Mouse (Mus musculus): ENCODE data around the gene Pth1r.
"Not testable (repeated sequence)": the region's sequence is repeated elsewhere in the genome, so short reads cannot be mapped to it uniquely, and the experiment has no call there.

The Pth1r gene

GRCm38 (mm10) chr9:110689261-110689779 lies 57.6 kb downstream of the Pth1r start:
- in situ Hi-C loops (cut with MboI; ENCODE audit: unreplicated experiment in 2 of 2), result no loop called here

DNA sequence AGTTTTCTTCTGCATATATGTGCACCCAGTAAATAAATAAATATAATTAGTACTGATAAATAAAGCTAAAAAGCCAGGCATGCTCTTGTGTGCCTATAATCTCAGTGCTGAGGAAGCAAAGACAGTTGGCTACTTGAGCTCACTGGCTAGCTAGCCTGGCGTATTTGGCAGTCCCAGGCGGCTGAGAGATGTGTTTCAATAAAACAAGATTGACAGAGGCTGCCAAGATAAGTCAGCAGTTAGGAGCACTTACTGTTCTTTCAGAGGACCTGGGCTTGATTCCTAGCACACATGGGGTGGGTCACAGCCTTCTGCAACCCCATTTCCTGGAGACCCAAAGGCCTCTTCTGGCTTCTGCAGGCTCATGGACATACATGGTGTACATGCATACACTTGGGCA lies 59.1 kb downstream of the Pth1r start:
- in situ Hi-C loops (cut with MboI; ENCODE audit: unreplicated experiment in 2 of 2), result no loop called here

DNA sequence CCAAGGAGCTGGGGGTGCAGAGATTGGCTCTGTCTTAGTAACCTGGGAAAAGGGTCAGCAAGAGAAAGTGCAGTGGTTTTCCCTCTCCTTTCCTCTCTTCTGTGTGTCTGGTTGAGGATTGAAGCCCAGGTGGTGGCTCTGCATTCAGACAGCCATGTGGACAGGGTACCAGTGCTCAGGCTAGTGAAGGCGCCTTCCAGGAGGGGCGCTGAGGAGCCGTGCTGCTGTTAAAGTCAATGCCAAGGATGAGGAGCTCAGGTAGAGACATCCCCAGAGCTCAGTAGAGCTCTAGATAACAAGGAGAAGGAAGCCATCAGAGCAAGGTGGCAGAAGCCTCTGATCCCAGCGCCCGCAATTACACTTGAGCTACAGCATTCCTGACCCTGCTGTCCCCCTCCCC lies 59.9 kb downstream of the Pth1r start:
- in situ Hi-C loops (cut with MboI; ENCODE audit: unreplicated experiment in 2 of 2), result no loop called here

DNA sequence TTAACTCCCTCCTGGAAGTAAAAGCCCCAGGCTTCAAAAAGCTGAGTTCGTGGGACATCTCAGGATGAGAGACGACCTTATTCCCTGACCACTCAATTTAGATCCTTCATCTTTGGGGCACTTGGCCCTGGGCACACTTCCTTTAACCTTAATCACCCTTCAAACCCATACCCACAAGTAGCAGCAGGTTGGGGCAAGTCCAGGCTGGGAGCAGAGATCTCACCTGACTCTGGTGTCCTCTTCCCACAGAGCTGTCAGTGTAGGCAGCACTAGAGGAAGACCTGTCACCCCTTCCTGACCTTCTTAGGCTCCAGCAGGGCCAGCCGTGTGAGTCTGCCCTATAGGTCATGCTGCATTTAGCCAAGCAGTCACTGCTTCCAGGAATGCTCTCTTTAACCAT lies 60.5 kb downstream of the Pth1r start:
- in situ Hi-C loops (cut with MboI; ENCODE audit: unreplicated experiment in 2 of 2), result no loop called here

DNA sequence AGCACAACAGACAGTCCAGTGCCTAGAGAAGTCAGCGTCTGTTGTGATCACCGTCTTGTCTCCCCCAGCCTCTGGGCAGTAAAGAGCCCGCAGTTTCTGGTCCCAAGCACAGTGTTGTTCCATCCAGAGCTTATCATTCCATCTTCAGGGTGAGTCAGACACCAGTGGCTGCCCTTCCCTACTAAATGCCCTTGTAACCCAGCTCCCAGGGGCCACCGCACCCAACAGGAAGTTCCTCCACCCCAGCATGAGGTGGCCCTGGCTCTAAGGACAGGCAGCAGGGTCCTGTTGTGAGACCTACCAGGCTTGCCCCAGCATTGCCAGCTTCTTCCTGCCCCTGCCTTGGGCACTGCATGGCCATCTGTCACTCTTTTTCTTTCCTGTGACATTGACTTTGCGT lies 61.4 kb downstream of the Pth1r start:
- in situ Hi-C loops (cut with MboI; ENCODE audit: unreplicated experiment in 2 of 2), result no loop called here

- in situ Hi-C loops (cut with MboI; ENCODE audit: unreplicated experiment in 2 of 2), result no loop called here
Measured at GRCm38 (mm10) chr9:110685187-110685586, 61.8 kb downstream of the Pth1r start.

- in situ Hi-C loops (cut with MboI; ENCODE audit: unreplicated experiment in 2 of 2), result no loop called here
Measured at GRCm38 (mm10) chr9:110684100-110684831, 62.7 kb downstream of the Pth1r start.

DNA sequence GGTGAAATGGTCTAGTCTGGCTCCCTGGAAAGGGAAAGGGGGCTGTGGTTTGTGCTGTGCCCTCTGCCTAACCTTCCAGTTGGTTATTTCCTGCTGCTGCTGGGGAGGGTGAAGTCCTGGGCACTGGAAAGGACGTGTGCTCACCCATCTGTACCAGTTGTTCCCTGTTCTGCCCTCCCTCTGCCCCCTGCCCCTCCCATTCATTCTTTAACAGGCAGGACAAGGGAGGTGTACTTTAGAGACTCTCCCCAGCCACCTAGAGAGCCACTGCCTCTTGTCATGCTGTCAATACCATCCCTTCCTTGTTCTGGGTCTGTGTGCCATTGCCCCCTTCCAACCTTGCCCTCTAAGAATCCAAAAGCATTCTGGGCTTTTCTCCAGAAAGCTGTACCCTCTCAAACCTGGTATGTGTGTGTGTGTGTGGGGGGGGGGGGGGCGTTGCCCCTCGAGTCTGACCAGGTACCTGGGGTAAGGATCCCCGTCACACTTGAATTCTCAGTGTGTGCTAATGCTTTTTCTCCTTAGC lies 63.3 kb downstream of the Pth1r start:
- in situ Hi-C loops (cut with MboI; ENCODE audit: unreplicated experiment in 2 of 2), result no loop called here

DNA sequence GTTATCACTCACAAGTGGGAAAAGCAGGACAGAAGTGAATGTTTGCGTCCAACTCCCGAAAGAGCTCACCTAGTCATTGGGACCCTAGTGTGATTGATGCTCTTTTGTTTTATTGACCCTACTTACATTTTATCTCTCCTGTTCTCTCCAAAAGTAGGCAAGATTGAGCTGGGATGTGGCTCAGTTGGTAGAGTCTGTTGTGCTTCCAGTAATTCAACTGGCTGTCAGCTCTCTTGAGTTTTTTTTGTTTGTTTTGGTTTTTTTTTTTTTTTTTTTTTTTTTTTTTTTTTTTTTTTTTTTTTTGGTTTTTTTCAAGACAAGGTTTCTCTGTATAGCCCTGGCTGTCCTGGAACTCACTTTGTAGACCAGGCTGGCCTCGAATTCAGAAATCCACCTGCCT lies 64.2 kb downstream of the Pth1r start:
- in situ Hi-C loops (cut with MboI; ENCODE audit: unreplicated experiment in 2 of 2), result not testable (repeated sequence)

- in situ Hi-C loops (cut with MboI; ENCODE audit: unreplicated experiment in 2 of 2), result no loop called here
Measured at GRCm38 (mm10) chr9:110682255-110682654, 64.7 kb downstream of the Pth1r start.

DNA sequence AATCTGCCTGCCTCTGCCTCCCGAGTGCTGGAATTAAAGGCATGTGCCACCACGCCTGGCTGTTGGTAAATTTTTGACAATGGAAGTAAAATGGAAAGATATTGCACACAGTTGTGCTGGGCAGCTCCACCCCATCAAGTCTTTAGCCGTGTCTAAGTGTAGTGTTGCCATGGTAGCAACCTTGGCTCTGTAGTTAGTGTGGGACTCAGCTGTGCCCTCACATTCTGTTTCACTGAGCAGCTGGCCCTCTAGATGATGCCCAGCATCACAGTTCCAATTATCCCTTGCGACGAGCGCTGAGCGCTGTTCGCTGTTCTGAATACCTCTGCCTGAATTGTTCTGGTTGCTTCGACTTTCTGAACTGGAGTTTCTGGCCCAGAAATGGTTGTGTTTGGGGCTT lies 65.1 kb downstream of the Pth1r start:
- in situ Hi-C loops (cut with MboI; ENCODE audit: unreplicated experiment in 2 of 2), result no loop called here

- in situ Hi-C loops (cut with MboI; ENCODE audit: unreplicated experiment in 2 of 2), result no loop called here
Measured at GRCm38 (mm10) chr9:110680736-110681507, 66.0 kb downstream of the Pth1r start.

DNA sequence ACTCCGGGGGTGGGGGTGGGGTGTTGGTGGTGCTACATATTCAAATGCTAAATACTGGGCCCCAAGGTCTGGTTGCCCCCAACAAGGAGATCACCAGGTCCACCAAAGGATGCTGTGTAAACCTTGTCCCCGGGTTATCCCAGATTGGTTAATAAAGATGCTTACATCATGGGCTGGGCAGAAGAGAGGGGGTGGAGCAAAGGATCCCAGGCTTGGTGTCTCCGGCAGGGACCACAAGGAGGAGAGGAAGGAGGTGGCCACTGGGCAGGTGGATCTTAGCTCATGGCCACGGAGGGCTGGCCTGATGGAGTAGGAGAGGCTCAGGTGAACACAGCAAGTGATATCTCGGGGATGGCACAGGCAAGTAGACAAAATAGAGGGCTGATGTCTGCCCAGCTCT lies 68.1 kb downstream of the Pth1r start:
- in situ Hi-C loops (cut with MboI; ENCODE audit: unreplicated experiment in 2 of 2), result no loop called here

DNA sequence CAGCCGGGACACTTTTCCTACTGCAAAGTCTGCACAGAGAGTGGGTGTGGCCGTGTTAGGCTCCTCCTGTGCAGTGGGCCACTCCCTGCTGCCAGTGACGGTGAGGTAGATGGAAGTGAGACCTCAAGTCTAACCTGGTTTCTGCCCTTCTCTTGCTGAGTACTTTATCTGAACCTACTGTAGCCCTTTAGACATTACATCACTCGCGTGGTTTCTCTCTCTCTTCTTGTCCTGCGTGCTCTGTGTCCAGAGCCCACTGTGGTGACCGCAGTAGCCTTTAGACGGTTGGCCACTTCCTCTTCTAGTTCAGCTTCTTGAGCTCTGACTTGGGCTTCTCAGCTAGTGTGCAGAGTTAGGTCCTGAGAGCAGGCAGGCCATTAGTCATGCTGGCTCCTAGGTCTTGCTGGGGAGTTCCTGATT lies 70.4 kb downstream of the Pth1r start:
- in situ Hi-C loops (cut with MboI; ENCODE audit: unreplicated experiment in 2 of 2), result no loop called here

DNA sequence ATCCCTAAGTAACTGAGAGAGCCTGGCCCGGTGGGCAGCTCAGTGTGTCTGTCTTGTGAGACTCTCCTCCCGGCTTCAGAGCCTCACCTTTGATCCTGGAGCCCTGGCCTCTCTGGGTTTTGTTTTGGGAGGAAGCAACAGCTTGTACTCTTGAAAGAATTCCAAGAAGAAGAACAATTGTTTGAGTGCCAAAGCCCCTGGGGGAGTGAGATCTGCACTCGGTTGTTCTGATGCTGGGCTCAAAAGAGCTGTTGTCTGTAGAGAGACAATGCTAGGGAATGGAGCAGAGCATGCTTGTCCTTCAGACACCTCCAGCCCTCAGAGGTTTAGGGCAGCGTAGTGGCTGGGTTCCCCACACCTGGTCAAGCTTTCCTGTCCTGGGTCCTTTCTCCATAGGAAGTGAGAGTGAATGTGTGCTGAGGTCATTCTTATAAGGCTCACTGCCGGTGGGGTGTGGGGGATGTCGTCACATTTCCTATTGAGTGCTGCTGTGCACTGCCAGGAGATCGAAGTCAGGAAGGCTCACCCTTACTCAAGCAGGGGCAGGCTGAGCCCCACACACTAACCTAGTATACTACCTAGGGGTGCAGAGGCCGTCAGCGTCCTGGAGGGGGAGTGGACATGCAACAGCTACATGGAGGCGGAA lies 73.7 kb downstream of the Pth1r start:
- in situ Hi-C loops (cut with MboI; ENCODE audit: unreplicated experiment in 2 of 2), result no loop called here

GRCm38 (mm10) chr9:110672462-110673106 lies 74.4 kb downstream of the Pth1r start:
- in situ Hi-C loops (cut with MboI; ENCODE audit: unreplicated experiment in 2 of 2), result no loop called here

Data from v-Abl transformed pro-B cells (cell line).